Mouse (Mus musculus) thymus, postnatal 4 days (tissue): Measurements from ENCODE around the gene Mast4.

Source experiments
- DNase-seq: peaks from one replicate; pipeline ENCODE4 v3.0.0; 2021

Gene Mast4

DNA sequence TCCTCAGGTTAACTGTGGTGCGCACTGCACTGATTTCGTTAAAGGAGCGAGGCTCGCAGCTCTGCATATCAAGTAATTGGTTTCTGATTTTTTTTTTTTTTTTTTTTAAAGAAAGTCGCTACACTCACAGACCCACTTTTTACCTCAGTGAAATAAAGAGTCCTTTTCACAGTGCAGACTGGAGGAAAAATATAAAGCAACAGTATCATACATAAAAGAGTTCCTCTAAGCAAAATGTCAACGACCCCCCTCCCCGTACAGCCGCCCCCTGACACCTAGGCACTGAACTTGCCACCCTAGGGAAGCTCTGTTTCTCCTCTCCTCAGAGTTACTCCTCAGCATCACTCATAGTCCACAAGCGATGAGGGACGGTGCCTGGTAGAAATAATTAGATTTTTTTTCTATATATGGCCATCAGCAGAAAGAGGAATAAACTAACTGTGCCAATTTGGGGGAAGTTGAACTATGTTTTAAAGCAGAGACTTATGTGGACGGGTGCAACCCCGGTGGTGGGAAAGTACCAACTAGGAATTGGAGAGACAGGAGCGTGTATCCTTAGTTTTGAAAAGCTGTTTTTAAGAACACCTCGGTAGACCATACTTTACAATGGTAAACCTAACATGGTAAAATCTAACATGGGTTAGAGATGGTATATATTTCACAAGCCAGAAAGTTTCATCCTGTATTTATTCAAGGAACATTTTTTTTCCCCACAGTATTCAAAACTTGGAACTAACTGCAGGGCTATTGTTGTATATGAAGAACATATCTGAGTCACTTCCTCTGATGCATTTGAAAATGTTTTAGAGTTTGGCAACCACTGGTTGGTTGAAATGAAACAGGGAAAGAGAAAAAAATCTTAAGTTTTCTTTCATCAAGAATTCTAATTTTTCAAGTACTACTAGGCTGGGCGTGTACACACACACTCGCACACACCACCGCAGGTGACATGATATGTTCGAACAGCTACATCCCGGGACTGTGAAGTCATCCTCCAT lies 375.7 kb downstream of the Mast4 start:
- DNase-seq = no peak

DNA sequence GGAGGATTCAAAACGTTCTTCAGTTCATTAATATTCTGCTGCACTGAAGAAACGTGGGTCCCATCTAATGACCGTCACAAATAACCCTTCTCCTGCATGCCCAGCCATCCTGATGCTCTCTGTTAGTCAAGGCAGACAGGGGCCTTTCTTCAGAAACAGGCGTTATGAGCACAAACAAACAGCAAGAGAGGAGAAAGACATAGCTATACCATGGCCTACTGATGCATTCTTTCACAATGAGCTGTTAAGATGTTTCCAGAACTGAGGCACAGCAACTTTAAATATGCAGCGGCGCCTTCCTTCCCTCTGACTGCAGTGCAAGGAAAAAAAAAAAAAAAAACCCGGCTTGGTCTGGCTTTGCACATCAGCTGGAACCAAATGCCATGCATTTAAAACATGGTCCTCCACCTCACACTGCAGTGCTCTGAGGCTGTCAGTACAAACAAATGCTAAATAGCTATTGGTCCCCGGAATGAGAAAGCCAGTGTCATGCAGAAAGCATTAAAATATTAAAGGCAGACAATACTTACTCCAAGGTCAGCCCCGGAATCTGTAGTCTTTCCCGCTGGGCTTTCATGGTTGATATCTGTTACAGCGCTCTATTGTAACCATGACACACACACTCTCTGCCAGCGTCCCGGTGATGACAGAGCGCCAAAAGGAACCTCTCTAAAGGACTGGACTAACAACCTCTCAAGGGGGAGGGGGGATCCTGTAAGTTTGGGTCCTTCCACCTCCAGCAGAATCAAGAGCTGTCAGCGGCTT lies 376.6 kb downstream of the Mast4 start:
- no peak for DNase-seq

DNA sequence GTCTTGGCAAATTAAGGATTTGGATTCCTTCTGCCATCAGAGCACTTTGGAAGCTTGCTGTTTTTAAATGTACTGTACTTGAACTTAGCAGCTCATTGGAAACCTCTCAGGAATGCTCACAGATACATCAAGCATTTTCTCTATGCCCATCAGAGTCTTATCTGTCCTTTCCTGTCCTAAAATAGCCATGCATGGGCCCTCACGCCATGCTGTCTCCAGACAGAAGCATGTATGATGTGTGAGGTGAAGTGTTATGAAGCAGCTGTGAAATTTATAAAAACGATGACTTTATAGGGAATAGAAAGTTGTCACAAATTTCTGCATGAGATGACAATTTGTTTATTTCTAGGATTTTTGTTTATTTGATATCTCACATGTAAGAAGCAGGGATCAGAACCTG lies 378.8 kb downstream of the Mast4 start:
- DNase-seq = no peak

DNA sequence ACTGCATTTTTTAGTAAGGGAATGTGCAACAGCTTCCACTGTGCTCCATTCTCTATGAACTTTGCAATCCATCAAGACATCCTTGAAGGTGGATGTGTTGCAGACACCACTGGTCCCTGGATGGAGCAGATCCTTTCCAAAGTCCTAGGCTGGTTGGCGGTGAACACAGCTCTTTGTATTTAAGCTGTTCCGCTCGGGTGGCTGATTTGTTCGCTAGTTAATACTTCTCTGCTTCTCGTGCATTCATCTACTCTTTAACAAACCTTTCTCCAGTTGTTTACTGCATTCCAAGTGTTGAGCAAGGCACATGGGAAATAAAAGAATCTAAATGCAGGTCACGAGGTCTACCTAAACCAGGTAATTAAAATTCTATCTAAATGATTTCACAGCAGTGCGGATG lies 384.5 kb downstream of the Mast4 start:
- DNase-seq = no peak

DNA sequence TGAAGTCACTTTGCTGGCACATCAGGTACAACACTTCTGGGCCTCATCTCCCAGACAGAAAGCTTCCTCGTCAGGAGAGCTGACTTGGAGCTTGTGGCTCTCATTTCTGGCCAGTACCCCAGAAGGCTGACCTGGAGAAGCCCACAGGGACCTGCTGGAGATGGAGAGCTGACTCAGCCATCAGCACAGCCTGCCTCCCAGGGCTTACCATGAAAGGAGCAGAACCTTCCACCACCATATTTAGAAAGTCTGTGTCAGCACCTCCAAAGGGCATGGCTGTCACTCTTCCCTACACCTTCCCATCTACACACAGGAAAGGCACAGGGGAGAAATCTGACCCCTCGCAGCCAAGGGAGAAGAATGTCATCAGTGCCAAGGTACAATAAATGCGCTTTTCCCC lies 385.3 kb downstream of the Mast4 start:
- no peak for DNase-seq

DNA sequence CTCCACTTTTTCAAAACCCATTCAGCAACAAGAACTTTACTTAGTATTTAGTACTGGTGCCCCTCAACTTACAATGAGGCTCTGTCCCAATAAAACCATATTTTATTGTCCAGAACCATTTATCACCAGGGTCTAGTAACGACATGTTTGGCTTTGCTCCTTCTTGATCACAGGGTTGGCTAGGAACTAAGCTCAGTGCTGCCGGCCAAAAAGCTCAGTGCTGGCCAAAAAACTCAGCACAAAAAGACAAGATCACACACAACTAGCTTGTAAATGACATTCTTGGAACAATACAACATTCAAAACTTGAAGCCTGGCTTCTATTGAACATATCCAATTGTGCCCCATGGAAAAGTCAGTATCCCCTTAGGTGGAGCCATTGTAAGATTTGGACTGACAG lies 386.8 kb downstream of the Mast4 start:
- no peak for DNase-seq

DNA sequence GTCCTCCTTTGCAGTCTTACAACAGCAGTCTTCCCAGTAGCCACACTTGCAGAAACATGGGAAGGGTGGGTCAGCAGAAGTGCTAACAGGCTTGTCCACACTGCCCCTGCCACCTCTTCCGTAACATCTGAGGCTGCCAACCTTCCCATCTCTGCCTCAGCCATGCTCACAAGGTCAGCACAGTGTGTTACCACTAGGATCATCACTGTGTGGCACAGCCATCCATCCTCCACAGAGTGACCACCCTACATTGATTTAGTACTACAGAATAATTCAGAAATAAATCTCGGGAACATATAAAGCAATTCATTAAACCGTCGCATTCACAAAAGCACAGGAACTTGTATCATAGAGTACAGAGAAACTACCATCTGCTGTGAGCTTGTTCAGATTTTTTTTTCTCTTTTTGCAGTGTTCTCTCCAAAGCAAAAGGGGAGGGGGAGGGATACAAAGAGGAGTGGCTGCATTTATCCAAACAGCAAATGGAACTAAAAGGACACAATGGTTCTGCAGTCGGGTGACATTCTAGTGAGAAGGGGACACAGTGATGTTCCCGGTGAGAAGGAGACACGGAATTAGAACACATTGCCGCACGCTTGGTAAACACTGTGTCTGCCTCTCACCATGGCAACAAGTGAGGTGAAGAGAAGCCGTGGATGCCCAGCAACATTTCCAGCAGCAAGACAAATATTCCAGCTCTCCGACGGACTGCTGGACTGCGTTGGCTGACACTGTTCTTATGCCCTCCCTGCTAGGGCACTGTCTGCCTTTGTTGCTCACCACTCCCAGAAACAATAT lies 388.1 kb downstream of the Mast4 start:
- DNase-seq = no peak

DNA sequence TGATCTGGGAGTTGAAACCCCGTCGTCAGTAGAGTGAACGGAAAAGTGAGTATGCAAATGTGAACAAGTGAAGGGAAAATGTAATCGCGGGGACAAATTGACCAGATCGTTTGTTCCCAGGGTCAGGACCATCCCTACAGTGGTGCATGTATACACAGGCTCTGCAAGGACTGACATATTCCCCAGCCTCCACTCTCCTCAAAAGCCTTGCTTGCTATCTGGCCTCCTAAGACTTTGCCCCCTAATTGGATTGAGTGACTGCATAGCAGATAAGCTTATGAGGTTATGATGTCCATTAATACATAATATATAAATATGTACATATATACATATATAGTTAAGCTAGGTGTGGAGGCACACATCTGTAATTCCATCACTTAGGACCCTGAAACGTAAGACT lies 388.8 kb downstream of the Mast4 start:
- no peak for DNase-seq

DNA sequence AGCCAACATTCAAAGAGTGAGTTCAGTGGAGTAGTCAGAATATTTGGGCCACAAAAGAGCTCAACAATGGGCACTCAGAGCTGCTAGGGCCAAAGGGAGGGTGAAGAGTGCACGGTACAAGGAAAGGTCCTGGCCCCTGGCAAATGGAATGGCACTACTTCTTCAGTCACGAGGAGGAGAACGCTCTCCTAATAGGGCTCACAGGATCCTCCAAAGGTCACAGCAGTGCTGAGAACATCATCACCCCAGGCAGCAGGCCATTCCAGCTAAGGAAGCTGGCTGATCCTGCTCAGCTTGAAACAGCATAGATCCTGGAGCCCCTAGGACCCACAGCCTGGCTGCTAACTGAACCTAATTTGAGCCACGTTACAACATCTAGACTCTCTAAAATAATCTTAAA lies 389.8 kb downstream of the Mast4 start:
- no peak for DNase-seq

DNA sequence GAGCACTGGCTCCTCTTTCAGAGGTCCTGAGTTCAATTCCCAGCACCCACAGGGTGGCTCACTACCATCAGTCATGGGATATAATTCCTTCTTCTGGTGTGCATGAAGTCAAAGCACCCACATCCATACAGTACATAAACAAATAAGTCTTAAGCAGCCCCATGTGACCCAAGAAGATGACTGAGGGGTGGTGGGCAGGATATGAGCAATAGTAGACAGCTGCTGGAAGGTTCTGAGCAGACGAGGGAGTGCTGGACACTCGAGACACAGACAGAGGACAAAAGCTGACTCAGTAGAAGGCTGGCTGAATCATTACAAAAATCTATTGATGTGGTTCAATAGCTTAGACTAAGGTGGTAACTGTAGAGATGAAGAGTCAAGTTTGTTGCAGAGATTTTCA lies 391.7 kb downstream of the Mast4 start:
- DNase-seq = no peak

DNA sequence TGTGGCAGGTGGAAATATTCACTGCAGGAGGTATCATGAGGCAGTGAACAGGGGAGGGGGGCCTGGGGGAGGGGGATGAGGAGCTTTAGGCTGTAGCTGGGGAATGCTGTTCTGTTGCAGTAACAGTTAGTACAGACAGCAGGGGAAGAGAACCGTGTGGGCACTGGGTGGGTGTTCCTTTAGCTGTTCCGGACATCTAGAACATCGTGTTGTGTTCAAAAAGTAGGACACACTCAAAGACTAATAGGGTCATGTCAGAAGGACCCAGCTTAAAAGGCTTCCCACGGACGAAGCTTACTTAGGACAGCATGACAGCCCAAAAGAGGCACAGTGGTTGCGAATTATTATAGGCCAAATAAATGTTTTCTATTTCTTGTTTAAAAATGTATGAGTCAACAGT lies 393.8 kb downstream of the Mast4 start:
- no peak for DNase-seq

DNA sequence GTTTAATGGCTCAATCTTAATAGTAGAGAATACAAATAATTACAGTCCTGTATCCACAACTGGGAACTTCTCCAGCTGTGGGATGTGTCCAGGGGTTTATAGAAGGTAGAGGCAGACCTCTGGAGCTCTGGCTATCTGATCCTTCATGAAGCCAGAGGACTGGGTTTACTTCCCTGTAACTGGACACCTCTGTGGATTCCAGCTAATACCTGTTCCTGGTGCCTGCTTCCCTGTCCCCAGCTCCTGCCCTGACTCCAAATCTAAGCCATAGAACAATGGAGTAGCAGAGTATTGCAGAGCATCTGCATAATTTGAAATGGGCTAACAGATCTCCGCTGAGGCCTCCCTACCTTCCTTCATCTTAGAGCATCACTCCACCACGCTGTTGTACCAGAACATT lies 398.1 kb downstream of the Mast4 start:
- no peak for DNase-seq

DNA sequence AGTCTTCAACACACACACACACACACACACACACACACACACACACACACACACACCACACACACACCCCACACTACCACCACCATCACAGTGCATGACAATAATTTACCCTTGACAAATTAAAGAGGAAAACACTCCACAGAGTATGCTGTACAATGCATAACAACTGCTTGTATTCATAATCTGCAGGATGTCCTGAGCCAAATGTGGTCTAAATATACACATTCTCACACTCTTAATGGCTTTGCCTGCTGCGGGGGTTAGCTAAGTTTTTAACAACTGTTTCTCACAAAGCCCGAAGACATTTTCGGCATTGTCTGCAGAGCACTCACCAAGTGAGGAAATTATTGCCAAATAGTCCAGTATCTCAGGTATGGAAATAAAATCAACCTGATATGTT lies 398.5 kb downstream of the Mast4 start:
- DNase-seq = no peak

DNA sequence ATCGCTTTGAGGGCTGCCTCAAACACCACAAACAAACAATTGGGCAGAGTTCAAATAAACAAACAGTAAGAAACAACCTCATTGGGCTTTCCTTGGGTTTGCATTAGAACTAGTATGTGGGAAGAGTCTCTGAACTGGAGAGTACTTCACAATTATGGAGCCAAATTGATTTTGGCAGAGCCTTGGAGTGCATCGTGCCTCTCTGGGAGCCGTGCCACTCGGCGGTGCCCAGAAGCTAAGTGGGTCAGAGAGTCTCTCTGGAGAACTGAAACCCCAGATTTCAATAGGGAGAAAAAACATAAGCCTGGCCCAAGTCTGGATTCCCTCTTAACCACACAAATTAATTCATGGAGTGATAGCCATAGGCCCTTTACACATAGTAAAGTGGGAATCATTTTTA lies 400.6 kb downstream of the Mast4 start:
- DNase-seq = no peak

DNA sequence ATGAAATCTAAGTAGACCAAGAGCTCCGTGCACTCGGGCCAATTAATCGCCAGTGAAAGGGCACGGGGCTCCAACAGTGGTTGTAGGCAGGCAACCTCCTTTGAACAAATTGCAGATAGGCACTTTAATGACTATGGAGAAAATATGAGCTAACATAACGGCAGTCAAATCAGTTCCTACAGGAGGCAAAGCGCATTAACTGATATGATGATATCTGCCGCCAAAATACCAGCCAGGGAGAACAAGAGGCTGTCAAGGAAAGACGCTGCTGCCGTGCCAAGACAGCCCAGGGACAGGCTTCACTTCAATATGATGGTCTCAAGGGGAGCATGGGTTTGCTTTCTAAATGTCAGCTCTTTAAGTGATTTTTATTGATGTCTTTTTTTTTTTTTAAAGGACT lies 401.9 kb downstream of the Mast4 start:
- DNase-seq = no peak

DNA sequence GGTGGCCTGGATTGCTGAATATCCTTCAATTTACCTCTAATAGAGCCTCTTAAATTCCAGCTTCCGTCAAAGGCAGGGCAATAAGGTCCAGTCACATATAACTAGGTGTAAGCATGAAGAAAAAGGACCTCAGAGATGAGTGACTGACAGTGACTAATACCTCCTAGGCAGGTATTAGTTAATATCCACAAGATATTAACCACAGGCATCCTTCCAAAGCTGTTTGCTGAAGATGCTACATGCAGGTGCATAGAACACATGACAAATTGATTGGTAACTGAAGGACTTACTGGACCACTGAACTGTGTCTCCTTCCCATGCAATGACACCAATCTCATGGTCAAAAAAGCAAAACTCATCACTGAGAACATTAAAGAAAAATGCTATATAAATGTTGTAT lies 402.3 kb downstream of the Mast4 start:
- DNase-seq = no peak

DNA sequence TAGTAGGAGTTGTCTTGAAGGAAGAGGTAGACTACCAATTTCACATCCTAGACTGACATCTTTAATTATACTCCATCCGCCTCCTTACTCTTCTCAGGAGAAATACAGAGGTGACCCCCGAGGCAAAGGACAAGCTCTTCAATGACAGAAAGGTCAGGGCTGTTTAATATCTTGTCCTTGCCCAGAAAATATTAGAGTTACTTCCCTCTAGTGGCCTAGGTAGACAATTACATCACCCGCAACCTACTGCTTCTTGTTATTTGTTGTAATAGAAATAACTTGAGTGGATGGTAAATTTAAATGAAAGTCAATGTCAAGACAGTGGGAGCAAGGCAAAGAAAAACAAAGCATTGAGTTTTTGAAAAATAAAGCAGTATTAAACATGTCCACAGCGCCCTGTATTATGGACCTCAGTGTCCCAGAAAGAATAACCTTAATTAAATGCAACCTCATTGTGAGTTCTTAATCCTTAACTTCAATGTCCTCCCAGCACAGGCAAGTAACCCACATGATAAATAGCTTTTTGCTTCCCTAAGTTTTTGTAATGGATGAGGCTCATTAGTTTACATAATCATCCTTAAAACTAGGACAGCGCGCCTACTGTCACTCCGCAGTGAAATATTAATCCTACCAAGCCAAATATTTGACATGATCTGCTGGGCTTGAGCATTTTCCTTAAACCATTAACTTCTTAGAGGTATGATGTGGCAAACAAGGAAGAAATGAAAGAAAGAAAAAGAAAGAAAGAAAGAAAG lies 408.3 kb downstream of the Mast4 start:
- DNase-seq = no peak

DNA sequence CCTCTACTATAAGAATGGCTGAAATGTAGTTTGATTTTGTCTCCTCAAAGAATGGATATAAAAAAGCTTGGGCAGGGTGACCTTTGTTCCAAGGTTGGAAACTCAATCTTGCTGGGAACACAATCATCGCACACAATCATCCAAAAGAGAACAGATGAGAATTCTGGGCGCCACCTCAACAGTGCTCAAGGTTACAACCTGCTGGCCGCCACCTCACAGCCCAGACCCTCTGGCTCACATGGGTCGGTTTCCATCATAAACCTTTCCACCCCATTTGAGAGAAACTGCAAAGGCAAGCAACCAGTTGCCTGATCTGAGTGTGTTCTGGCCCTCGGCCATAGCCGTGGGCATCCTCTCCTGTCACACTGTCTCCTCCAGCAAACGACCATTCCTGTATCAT lies 414.6 kb downstream of the Mast4 start:
- no peak for DNase-seq

DNA sequence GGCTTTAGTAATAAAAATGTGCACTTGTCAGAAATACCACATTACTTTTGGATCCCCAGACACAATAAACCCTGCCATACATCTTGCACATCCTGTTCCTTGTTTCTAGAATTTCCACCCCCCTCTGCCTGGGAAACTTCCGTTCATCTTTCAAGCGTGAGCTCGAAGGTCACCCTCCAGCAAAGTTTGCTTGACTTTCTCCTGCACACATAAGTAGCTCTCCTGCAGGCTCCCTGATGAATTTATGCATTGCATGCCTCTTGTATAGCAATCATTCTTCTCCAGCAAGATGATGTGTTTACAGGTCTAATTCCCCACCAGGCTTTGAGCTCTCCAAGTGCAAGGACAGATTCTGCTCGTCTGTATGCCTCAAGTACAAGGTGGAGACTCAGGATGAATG lies 415.7 kb downstream of the Mast4 start:
- DNase-seq = no peak

DNA sequence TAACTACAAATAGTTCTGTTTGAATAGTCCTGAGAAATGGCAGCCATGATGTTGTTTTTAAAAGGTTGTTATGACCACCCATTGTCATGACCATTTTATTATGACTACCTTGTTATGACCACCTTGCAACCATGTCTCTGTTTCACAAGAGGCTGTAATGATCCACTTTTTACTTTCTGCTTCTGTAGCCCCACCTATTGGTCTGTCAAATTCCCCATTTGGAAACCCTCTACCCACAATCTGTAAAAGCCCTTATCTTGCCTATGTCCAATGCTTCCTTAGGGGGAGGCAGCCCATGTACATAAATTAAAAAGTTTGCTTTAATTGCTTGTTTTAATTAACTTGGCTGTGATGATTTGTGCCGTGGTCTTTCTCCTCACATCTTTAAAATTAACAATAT lies 419.0 kb downstream of the Mast4 start:
- no peak for DNase-seq

DNA sequence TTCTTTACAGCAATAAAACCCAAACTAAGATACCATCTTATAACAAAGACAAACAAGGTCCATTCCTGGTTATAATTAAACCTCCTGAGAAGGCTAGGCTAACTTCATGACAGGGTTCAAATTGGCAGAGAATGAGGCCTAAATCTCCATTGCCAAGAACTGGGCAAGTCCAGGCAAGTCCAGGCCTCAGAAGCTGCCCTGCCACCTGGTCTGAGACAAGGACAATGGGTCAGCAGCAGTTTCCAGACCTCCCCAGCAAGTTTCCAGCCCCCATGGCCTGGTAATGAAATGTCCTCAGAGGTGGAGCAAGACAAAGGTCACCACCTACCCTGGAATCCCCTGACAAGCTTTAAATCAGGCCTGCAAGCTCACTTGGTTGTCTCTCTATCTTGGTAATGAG lies 419.5 kb downstream of the Mast4 start:
- no peak for DNase-seq

DNA sequence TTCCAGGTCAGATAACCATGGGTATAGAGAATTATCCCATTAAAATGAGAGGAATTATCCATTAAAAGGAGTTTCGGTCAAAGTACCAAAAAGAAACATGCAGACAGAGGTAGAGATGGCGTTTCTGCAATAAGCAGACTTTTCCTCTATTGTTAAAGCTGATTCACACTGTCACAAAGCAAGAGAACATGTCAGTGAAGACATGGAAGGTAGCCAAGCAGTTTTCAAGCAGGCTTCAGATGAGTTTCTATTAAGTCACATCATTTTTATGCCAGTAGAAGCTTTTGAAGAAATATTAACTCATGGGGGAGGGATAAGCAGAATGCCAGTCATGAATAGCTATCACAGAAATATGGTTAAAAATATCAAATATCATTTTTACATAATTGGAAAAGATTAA lies 420.4 kb downstream of the Mast4 start:
- no peak for DNase-seq

DNA sequence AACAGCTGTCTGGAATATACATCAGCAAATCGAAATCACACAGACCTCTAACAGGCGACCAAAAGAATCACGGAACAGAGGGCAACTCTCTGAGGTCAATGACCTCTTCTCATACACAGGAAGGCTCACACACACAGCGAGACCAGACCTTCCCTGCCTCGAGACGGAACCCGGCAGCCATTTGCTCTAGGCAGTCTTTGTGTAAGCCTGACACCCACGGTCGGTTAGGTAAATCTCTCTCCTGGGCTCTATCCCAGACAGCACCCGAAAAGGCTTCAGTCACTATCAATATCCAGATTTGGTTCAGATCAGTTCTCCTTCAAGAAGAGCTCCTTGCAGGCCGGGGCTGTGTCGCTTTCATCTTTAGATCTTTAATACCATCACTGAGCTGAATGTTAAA lies 421.4 kb downstream of the Mast4 start:
- DNase-seq = no peak
